Mouse (Mus musculus): ENCODE measurements around the gene Hist2h2aa1. TPM values are rescaled to one million over a fixed set of nuclear protein-coding genes. Genes with fewer than 3 reads are reported as not detected.

Gene Hist2h2aa1
- polyA plus RNA-seq, 1 experiment from 2014 or later = 9.9 TPM

DNA sequence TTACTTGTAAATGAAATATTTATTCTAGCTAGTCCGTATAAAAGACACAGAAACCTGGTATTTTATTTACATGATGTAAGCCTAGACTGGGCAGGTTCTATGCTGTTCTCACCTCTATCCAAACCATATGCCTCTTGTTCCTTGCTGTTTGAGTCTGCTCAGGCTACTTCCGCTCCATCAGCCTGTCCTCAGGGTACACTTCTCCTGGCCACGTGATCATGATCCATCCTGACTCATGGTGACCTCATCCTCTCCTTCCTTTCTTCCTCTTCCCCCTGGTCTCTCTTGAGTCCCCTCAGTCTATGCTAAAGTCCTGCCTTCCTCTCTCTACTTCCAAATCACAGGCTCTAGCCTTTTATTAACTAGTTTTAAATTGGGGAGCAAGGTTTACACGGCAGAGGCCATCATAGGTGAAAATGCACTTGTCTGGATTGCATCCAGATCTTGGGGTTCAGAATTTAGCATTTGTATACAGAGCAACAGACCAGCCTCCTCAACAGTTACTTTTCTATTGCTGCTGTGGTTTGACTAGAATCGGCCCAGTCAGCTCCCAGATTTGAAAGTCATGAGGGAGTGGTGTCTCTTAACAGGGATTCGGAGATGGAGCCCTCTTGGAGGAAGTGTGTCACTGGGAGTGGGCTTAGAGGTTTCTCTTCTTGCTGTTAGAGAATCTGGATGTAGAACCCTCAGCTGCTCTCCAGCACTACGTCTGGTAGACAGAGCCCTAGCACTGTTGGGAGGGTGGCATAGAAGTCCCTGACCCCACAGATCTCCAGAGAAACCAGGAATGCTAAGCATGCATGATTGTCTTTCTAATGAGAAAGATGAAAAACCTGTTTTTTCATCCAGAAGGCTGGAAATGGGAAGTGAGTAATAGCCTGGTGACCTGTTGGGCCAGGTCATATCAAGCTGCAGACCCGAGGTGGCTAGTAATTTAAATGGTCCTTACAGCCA is 18.3 kb upstream of the Hist2h2aa1 start:
- no peaks in the 10 kb centered on the region for H3K9me3 ChIP-seq (ENCODE audit: control insufficient read depth, low read length)
- no peak overlapping the region for H3K9ac ChIP-seq (ENCODE audit: low read depth, low read length)

DNA sequence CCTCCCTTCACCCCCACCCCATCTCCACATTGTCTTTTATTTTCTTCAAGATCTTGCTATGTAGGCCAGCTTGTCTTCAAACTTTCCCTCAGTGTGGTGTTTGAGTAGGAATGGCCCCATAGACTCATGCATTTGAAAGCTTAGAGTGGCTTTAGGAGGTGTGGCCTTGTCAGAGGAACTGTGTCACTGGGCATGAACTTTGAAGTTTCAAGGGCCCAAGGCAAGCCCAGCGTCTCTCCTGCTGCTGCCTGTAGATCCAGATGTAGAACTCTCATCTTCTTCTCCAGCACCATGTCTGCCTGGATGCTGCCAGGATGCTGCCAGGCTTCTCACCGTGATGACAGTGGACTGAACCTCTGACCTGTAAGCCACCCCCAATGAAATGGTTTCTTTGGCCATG is 16.5 kb upstream of the Hist2h2aa1 start:
- Histone ChIP-seq H3K4me1 (ENCODE audit: control insufficient read depth, insufficient read depth, low read depth, low read length) (no peaks in the 10 kb centered on the region), H3K27ac (ENCODE audit: low read depth, low read length) (no peak overlapping the region), H3K4me3 (ENCODE audit: low read length) (no peak overlapping the region), H3K36me3 (ENCODE audit: control insufficient read depth, insufficient read depth, low read length) (no peaks in the 10 kb centered on the region), H3K27me3 (replicated peaks; ENCODE audit: control insufficient read depth, insufficient read depth, low read length) (no peaks in the 10 kb centered on the region), H3K9ac (ENCODE audit: low read depth, low read length) (no peak overlapping the region), H3K4me2 (ENCODE audit: low read length) (no peak overlapping the region), H3K9me3 (ENCODE audit: control insufficient read depth, low read length) (no peaks in the 10 kb centered on the region)
- no peak for ATAC-seq
- WGBS = 83% methylated on average over 2 of the region's 2 CpGs

More for the DNA sequence above, 18.3 kb upstream of the Hist2h2aa1 start:
- 72% methylated on average over 8 of the region's 8 CpGs for WGBS
- H3K4me2 ChIP-seq (ENCODE audit: low read length) = no peak overlapping the region
- H3K4me3 ChIP-seq (ENCODE audit: low read length) = no peak overlapping the region
- H3K36me3 ChIP-seq (ENCODE audit: control insufficient read depth, insufficient read depth, low read length) = no peaks in the 10 kb centered on the region
- peaks cover 8% of the 10 kb centered on the region for H3K4me1 ChIP-seq (ENCODE audit: control insufficient read depth, insufficient read depth, low read depth, low read length)
- no peak for ATAC-seq
- H3K27me3 ChIP-seq (replicated peaks; ENCODE audit: control insufficient read depth, insufficient read depth, low read length) = no peaks in the 10 kb centered on the region
- no peak overlapping the region for H3K27ac ChIP-seq (ENCODE audit: low read depth, low read length)

GRCm38 (mm10) chr3:96230404-96230803 is 14.9 kb upstream of the Hist2h2aa1 start:
- no peaks in the 10 kb centered on the region for H3K9me3 ChIP-seq (ENCODE audit: control insufficient read depth, low read length)
- no peak overlapping the region for H3K4me3 ChIP-seq (ENCODE audit: low read length)
- no peaks in the 10 kb centered on the region for H3K4me1 ChIP-seq (ENCODE audit: control insufficient read depth, insufficient read depth, low read depth, low read length)
- H3K27me3 ChIP-seq (replicated peaks; ENCODE audit: control insufficient read depth, insufficient read depth, low read length) = no peaks in the 10 kb centered on the region
- H3K36me3 ChIP-seq (ENCODE audit: control insufficient read depth, insufficient read depth, low read length) = no peaks in the 10 kb centered on the region
- H3K9ac ChIP-seq (ENCODE audit: low read depth, low read length) = no peak overlapping the region
- ATAC-seq = no peak
- H3K27ac ChIP-seq (ENCODE audit: low read depth, low read length) = no peak overlapping the region
- 79% methylated on average over 2 of the region's 2 CpGs for WGBS
- no peak overlapping the region for H3K4me2 ChIP-seq (ENCODE audit: low read length)

- ATAC-seq = no peak
- Histone ChIP-seq H3K27me3 (replicated peaks; ENCODE audit: control insufficient read depth, insufficient read depth, low read length) (no peaks in the 10 kb centered on the region), H3K36me3 (ENCODE audit: control insufficient read depth, insufficient read depth, low read length) (no peaks in the 10 kb centered on the region), H3K4me1 (ENCODE audit: control insufficient read depth, insufficient read depth, low read depth, low read length) (no peaks in the 10 kb centered on the region), H3K9ac (ENCODE audit: low read depth, low read length) (no peak overlapping the region), H3K4me3 (ENCODE audit: low read length) (no peak overlapping the region), H3K9me3 (ENCODE audit: control insufficient read depth, low read length) (no peaks in the 10 kb centered on the region), H3K4me2 (ENCODE audit: low read length) (no peak overlapping the region), H3K27ac (ENCODE audit: low read depth, low read length) (no peak overlapping the region)
- 73% methylated on average over 4 of the region's 4 CpGs for WGBS
These were observed 14.2 kb upstream of the Hist2h2aa1 start for GRCm38 (mm10) chr3:96230910-96231757.

GRCm38 (mm10) chr3:96231758-96232120 is 13.6 kb upstream of the Hist2h2aa1 start:
- Histone ChIP-seq H3K9ac (ENCODE audit: low read depth, low read length) (no peak overlapping the region), H3K9me3 (ENCODE audit: control insufficient read depth, low read length) (no peaks in the 10 kb centered on the region), H3K27me3 (replicated peaks; ENCODE audit: control insufficient read depth, insufficient read depth, low read length) (no peaks in the 10 kb centered on the region), H3K4me1 (ENCODE audit: control insufficient read depth, insufficient read depth, low read depth, low read length) (no peaks in the 10 kb centered on the region), H3K4me3 (ENCODE audit: low read length) (no peak overlapping the region), H3K36me3 (ENCODE audit: control insufficient read depth, insufficient read depth, low read length) (no peaks in the 10 kb centered on the region), H3K27ac (ENCODE audit: low read depth, low read length) (no peak overlapping the region), H3K4me2 (ENCODE audit: low read length) (no peak overlapping the region)
- WGBS = 68% methylated on average over 2 of the region's 2 CpGs
- no peak for ATAC-seq

DNA sequence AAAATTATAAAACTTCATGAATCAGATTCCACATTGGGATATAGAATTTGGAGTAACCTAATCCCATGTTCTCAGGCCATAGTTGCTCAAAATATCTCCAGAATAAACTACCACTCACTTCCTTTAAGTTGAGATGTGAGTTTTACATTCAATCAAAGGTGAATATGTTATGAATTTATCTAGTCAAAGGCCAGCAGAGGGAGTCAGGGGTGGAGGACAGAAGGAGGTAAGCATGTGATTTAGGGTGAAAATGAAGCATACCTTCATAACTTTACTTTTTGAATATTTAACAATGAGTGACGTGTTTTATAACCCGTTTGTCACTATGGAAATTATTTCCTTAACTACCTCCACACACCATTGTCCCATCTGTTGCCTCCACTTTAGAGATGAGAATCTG is 10.4 kb upstream of the Hist2h2aa1 start:
- Histone ChIP-seq H3K4me1 (ENCODE audit: control insufficient read depth, insufficient read depth, low read depth, low read length) (peaks cover 9% of the 10 kb centered on the region), H3K4me3 (ENCODE audit: low read length) (no peak overlapping the region), H3K27me3 (replicated peaks; ENCODE audit: control insufficient read depth, insufficient read depth, low read length) (no peaks in the 10 kb centered on the region), H3K9me3 (ENCODE audit: control insufficient read depth, low read length) (no peaks in the 10 kb centered on the region), H3K27ac (ENCODE audit: low read depth, low read length) (no peak overlapping the region), H3K9ac (ENCODE audit: low read depth, low read length) (no peak overlapping the region), H3K36me3 (ENCODE audit: control insufficient read depth, insufficient read depth, low read length) (no peaks in the 10 kb centered on the region), H3K4me2 (ENCODE audit: low read length) (no peak overlapping the region)
- 86% methylated on average over 2 of the region's 2 CpGs for WGBS
- ATAC-seq = no peak

DNA sequence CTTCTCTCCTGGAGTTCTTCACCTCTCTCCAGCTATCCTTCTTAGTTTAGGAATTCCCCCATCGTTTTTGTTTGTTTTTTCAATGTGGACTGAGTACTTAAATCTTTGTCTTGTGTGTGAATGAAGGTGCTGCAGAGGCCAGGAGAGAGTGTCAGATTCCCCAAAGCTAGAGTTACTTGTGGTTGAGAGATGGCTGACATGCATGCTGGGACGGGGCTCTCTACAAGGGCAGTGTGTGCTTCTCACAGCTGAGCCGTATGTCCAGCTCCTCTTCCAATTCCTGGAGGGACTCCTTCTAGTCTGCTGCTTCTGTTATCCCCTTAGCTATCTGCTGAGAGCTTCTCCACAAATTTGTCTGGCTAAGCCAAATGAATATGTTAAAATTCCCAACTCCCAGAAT is 9.5 kb upstream of the Hist2h2aa1 start:
- Histone ChIP-seq H3K9me3 (ENCODE audit: control insufficient read depth, low read length) (no peaks in the 10 kb centered on the region), H3K36me3 (ENCODE audit: control insufficient read depth, insufficient read depth, low read length) (no peaks in the 10 kb centered on the region), H3K27me3 (replicated peaks; ENCODE audit: control insufficient read depth, insufficient read depth, low read length) (no peaks in the 10 kb centered on the region), H3K4me1 (ENCODE audit: control insufficient read depth, insufficient read depth, low read depth, low read length) (peaks cover 10% of the 10 kb centered on the region), H3K9ac (ENCODE audit: low read depth, low read length) (no peak overlapping the region), H3K4me3 (ENCODE audit: low read length) (no peak overlapping the region), H3K27ac (ENCODE audit: low read depth, low read length) (no peak overlapping the region), H3K4me2 (ENCODE audit: low read length) (no peak overlapping the region)
- 80% methylated on average over 3 of the region's 3 CpGs for WGBS
- no peak for ATAC-seq

- H3K4me2 ChIP-seq (ENCODE audit: low read length) = peak overlapping the region; percentile 46
- H3K4me3 ChIP-seq (ENCODE audit: low read length) = peak overlapping the region; percentile 3; the same call in 1 of the 2 replicates
- no peak for ATAC-seq
- no peak overlapping the region for H3K9ac ChIP-seq (ENCODE audit: low read depth, low read length)
- no peaks in the 10 kb centered on the region for H3K27me3 ChIP-seq (replicated peaks; ENCODE audit: control insufficient read depth, insufficient read depth, low read length)
- H3K27ac ChIP-seq (ENCODE audit: low read depth, low read length) = no peak overlapping the region
- no peaks in the 10 kb centered on the region for H3K36me3 ChIP-seq (ENCODE audit: control insufficient read depth, insufficient read depth, low read length)
- H3K4me1 ChIP-seq (ENCODE audit: control insufficient read depth, insufficient read depth, low read depth, low read length) = peaks cover 12% of the 10 kb centered on the region
- H3K9me3 ChIP-seq (ENCODE audit: control insufficient read depth, low read length) = no peaks in the 10 kb centered on the region
- WGBS = 91% methylated on average over 4 of the region's 4 CpGs
These were observed 8.4 kb upstream of the Hist2h2aa1 start for GRCm38 (mm10) chr3:96236834-96237334.
